Mouse (Mus musculus): ENCODE measurements around the gene Cyp1a1. TPM values are rescaled to one million over a fixed set of nuclear protein-coding genes. Genes with fewer than 3 reads are reported as not detected.
"Not testable (repeated sequence)": the region's sequence is repeated elsewhere in the genome, so short reads cannot be mapped to it uniquely, and the experiment has no call there.

The Cyp1a1 gene
- total RNA-seq, 2 experiments from 2014 or later = not detected

- DNase-seq = peak; percentile 32 to 36
Observed at GRCm38 (mm10) chr9:57696380-57697285, 8.9 kb downstream of the Cyp1a1 start.

GRCm38 (mm10) chr9:57697380-57697779 lies 9.7 kb downstream of the Cyp1a1 start:
- intact Hi-C loops (cut with DNase I) = no loop called here
- no peak for DNase-seq

More at GRCm38 (mm10) chr9:57696380-57697285, 8.9 kb downstream of the Cyp1a1 start:
- intact Hi-C loops (cut with DNase I) = no loop called here

GRCm38 (mm10) chr9:57698466-57699150 lies 10.9 kb downstream of the Cyp1a1 start:
- intact Hi-C loops (cut with DNase I) = no loop called here

GRCm38 (mm10) chr9:57706496-57706895 lies 18.8 kb downstream of the Cyp1a1 start:
- intact Hi-C loops (cut with DNase I) = loop anchor here (5.0 kb wide), 1 partner anchor 39 kb away; no protein-coding TSS in a partner anchor

More at GRCm38 (mm10) chr9:57698466-57699150, 10.9 kb downstream of the Cyp1a1 start:
- DNase-seq = no peak

GRCm38 (mm10) chr9:57708068-57708719 lies 20.5 kb downstream of the Cyp1a1 start, which contains the start of gene Edc3:
Gene Edc3 (plus strand): TSS chr9:57708540.
- intact Hi-C loops (cut with DNase I) = loop anchor here (5.0 kb wide), 1 partner anchor 41 kb away; no protein-coding TSS in a partner anchor
- peak; percentile 93 to 96 for DNase-seq

More at GRCm38 (mm10) chr9:57706496-57706895, 18.8 kb downstream of the Cyp1a1 start:
- DNase-seq = no peak

- peak; percentile 32 to 54 for DNase-seq
- intact Hi-C loops (cut with DNase I) = loop anchor here (5.0 kb wide), 1 partner anchor 41 kb away; no protein-coding TSS in a partner anchor
Observed at GRCm38 (mm10) chr9:57708720-57709274, 21.1 kb downstream of the Cyp1a1 start.

GRCm38 (mm10) chr9:57710214-57710613 lies 22.5 kb downstream of the Cyp1a1 start:
- intact Hi-C loops (cut with DNase I); DNase-seq: not testable (repeated sequence)

- no peak for DNase-seq
- intact Hi-C loops (cut with DNase I) = no loop called here
Observed at GRCm38 (mm10) chr9:57712194-57712593, 24.5 kb downstream of the Cyp1a1 start.

- no peak for DNase-seq
- intact Hi-C loops (cut with DNase I) = no loop called here
Observed at GRCm38 (mm10) chr9:57718408-57718807, 30.7 kb downstream of the Cyp1a1 start.

- DNase-seq = no peak
- intact Hi-C loops (cut with DNase I) = no loop called here
Observed at GRCm38 (mm10) chr9:57720736-57721135, 33.0 kb downstream of the Cyp1a1 start.

GRCm38 (mm10) chr9:57722371-57722770 lies 34.6 kb downstream of the Cyp1a1 start:
- intact Hi-C loops (cut with DNase I) = no loop called here
- no peak for DNase-seq

- peak; percentile 81 to 84 for DNase-seq
- intact Hi-C loops (cut with DNase I) = no loop called here
Observed at GRCm38 (mm10) chr9:57723315-57723715, 35.6 kb downstream of the Cyp1a1 start.

GRCm38 (mm10) chr9:57723796-57724195 lies 36.1 kb downstream of the Cyp1a1 start:
- intact Hi-C loops (cut with DNase I) = no loop called here

GRCm38 (mm10) chr9:57724701-57725100 lies 37.0 kb downstream of the Cyp1a1 start:
- intact Hi-C loops (cut with DNase I) = no loop called here
- no peak for DNase-seq

More at GRCm38 (mm10) chr9:57723796-57724195, 36.1 kb downstream of the Cyp1a1 start:
- DNase-seq = no peak

GRCm38 (mm10) chr9:57728312-57728711 lies 40.6 kb downstream of the Cyp1a1 start:
- intact Hi-C loops (cut with DNase I) = no loop called here
- no peak for DNase-seq

GRCm38 (mm10) chr9:57733606-57734005 lies 45.9 kb downstream of the Cyp1a1 start:
- no peak for DNase-seq
- intact Hi-C loops (cut with DNase I) = no loop called here

- no peak for DNase-seq
- intact Hi-C loops (cut with DNase I) = no loop called here
Observed at GRCm38 (mm10) chr9:57739863-57740262, 52.1 kb downstream of the Cyp1a1 start.

GRCm38 (mm10) chr9:57744462-57745091 lies 56.8 kb downstream of the Cyp1a1 start:
- intact Hi-C loops (cut with DNase I) = loop anchor here (1.0 kb wide), 1 partner anchor 85 kb away; no protein-coding TSS in a partner anchor
- DNase-seq = peak; percentile 56 to 70

- DNase-seq = no peak
- intact Hi-C loops (cut with DNase I) = no loop called here
Observed at GRCm38 (mm10) chr9:57747067-57747466, 59.3 kb downstream of the Cyp1a1 start.

- intact Hi-C loops (cut with DNase I) = no loop called here
- DNase-seq = peak; percentile 57 to 70
Observed at GRCm38 (mm10) chr9:57748137-57748536, 60.4 kb downstream of the Cyp1a1 start.
